Comparison of ENCODE assay signal across 8 mouse cellular contexts in the genomic region with DNA sequence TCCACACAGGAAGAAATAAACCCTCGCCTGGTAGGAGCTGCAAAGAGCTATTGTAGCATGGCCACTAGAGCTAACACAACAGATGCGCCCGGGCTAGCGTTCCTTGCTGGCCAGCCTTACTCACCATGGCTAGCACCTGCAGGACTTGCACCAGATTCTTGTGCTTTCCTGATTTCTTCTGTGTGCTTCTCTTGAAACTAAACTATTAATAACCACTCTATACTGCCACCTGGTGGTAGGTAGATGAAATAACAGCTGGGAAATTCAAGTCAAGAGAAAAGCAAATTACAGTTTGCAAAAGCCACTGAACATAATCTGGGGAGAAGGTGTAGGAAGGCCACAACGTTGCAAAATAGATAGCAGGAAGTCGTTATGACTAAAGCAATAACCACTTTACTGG.
DNase-seq lines count a peak whose midpoint lies in the region; ATAC-seq and TF ChIP-seq lines count a peak whose summit lies in the region.
"Had no signal": no experiment of that assay in that cellular context is flagged by ENCODE, and none has a peak within 500 bp of the region (broad histone marks: within the 10 kb centered on the region; RNA-seq: fewer than 3 reads in every experiment).

No protein-coding gene starts in this region.

- peak; percentile 61 for TF ChIP-seq RAD21 in MEL (IDR thresholded peaks at IDR 0.05; ENCODE audit: low read depth, low read length)

- H3K4me2 ChIP-seq in kidney, embryonic 14.5 days (replicated peaks; ENCODE audit: low read depth, low read length): no peak overlapping the region
- no peak overlapping the region for H3K4me2 ChIP-seq in neural tube, embryonic 11.5 days (ENCODE audit: low read depth)
- H3K4me2 ChIP-seq: midbrain, embryonic 12.5 days had no signal

- no peak overlapping the region for H3K27ac ChIP-seq in left cerebral cortex, adult 2 months
- H3K27ac ChIP-seq in MEL (ENCODE audit: control insufficient read depth, low read depth, low read length): no peak overlapping the region
- no peak overlapping the region for H3K27ac ChIP-seq in kidney, embryonic 14.5 days (ENCODE audit: low read depth, low read length)
- H3K27ac ChIP-seq in neural tube, embryonic 11.5 days (ENCODE audit: low read depth, low read length): no peak overlapping the region
- H3K27ac ChIP-seq: midbrain, embryonic 12.5 days had no signal

- no peaks in the 10 kb centered on the region for H3K9me3 ChIP-seq in MEL (replicated peaks; ENCODE audit: insufficient read depth, low read length)
- H3K9me3 ChIP-seq in kidney, embryonic 14.5 days (ENCODE audit: control insufficient read depth, low read length): no peaks in the 10 kb centered on the region
- no peaks in the 10 kb centered on the region for H3K9me3 ChIP-seq in neural tube, embryonic 11.5 days (ENCODE audit: control insufficient read depth, low read length)
- H3K9me3 ChIP-seq: midbrain, embryonic 12.5 days had no signal

- intact Hi-C loops in left cerebral cortex, adult 2 months (cut with DNase I): loop anchor here (1.0 to 10.0 kb wide), 3 partner anchors 75 to 992 kb away; no protein-coding TSS in a partner anchor
- intact Hi-C loops in left cerebral cortex, postnatal 36 days (cut with DNase I): loop anchor here (1.0 to 5.0 kb wide), 2 partner anchors 73 to 994 kb away; no protein-coding TSS in a partner anchor

- DNase-seq in left cerebral cortex, adult 2 months (ENCODE audit: extremely low spot score in 1 of 2, low spot score in 2 of 2): no peak
- no peak for DNase-seq in left cerebral cortex, postnatal 36 days (ENCODE audit: low spot score in 2 of 2)
- peak; percentile 68 for DNase-seq in MEL (ENCODE audit: low read depth, low spot score)
- DNase-seq in neural tube, embryonic 11.5 days (ENCODE audit: low spot score): peak; percentile 25
- DNase-seq in gastrocnemius, postnatal 4 days (ENCODE audit: low spot score in 2 of 2): no peak

- TF ChIP-seq CTCF in left cerebral cortex, adult 2 months (IDR thresholded peaks at IDR 0.05): peak; percentile 80
- peak in 2 of 3 experiments; percentile 60 to 73; a peak in 4 of 6 replicates for TF ChIP-seq CTCF in MEL (IDR thresholded peaks at IDR 0.05 in 2 of 3, conservative IDR thresholded peaks at IDR 0.05 in 1 of 3; ENCODE audit: control insufficient read depth in 1 of 3, insufficient read depth in 1 of 3, low read depth in 2 of 3, low read length in 3 of 3, poor library complexity in 1 of 3, severe bottlenecking in 1 of 3)

- no peak; a peak in 1 of 4 replicates for TF ChIP-seq EP300 in MEL (IDR thresholded peaks at IDR 0.05; ENCODE audit: low read depth in 1 of 2, low read length in 2 of 2)

- 35% methylated on average over 6 of the region's 6 CpGs for WGBS in kidney, embryonic 14.5 days
- 41% methylated on average over 6 of the region's 6 CpGs for WGBS in neural tube, embryonic 11.5 days

- TF ChIP-seq POLR2A in MEL (IDR thresholded peaks at IDR 0.05; ENCODE audit: control insufficient read depth in 1 of 2, insufficient read depth in 1 of 2, low read depth in 1 of 2, low read length in 2 of 2, poor library complexity in 1 of 2): no peak

- peaks cover 0 to 2% of the 10 kb centered on the region in 2 experiments; a peak in 1 of 4 replicates for H3K27me3 ChIP-seq in MEL (ENCODE audit: control insufficient read depth in 1 of 2, insufficient read depth in 2 of 2, low read length in 2 of 2)
- H3K27me3 ChIP-seq in kidney, embryonic 14.5 days (ENCODE audit: control insufficient read depth, insufficient read depth, low read length): no peaks in the 10 kb centered on the region
- no peaks in the 10 kb centered on the region for H3K27me3 ChIP-seq in neural tube, embryonic 11.5 days (ENCODE audit: control insufficient read depth, insufficient read depth, low read length)
- H3K27me3 ChIP-seq: midbrain, embryonic 12.5 days had no signal

- no peak overlapping the region for H3K9ac ChIP-seq in MEL (ENCODE audit: control insufficient read depth, low read depth, low read length, poor library complexity, severe bottlenecking)
- no peak overlapping the region for H3K9ac ChIP-seq in kidney, embryonic 14.5 days (ENCODE audit: low read depth, low read length)
- no peak overlapping the region for H3K9ac ChIP-seq in neural tube, embryonic 11.5 days (ENCODE audit: low read length)
- H3K9ac ChIP-seq: midbrain, embryonic 12.5 days had no signal

- ATAC-seq in common myeloid progenitor, adult 5-6 weeks (replicated peaks; ENCODE audit: low read depth, poor library complexity, severe bottlenecking): peak; percentile 83
- ATAC-seq in kidney, embryonic 14.5 days (ENCODE audit: low FRiP score, low TSS enrichment): 0 out of 2 replicates have a peak, but pooled peaks have one; percentile 34
- ATAC-seq in neural tube, embryonic 11.5 days (ENCODE audit: insufficient read depth, low FRiP score, low TSS enrichment): peak; percentile 41; the same call in 1 of the 2 replicates

- no peaks in the 10 kb centered on the region for H3K79me2 ChIP-seq in MEL (ENCODE audit: control insufficient read depth, insufficient read depth, low read length, poor library complexity)

- H3K36me3 ChIP-seq in MEL (ENCODE audit: control insufficient read depth in 1 of 2, insufficient read depth in 2 of 2, low read length in 2 of 2): no peaks in the 10 kb centered on the region
- no peaks in the 10 kb centered on the region for H3K36me3 ChIP-seq in kidney, embryonic 14.5 days (ENCODE audit: control insufficient read depth, insufficient read depth, low read length)
- H3K36me3 ChIP-seq in neural tube, embryonic 11.5 days (ENCODE audit: control insufficient read depth, insufficient read depth, low read length): no peaks in the 10 kb centered on the region
- H3K36me3 ChIP-seq: midbrain, embryonic 12.5 days had no signal

- H3K4me3 ChIP-seq in left cerebral cortex, adult 2 months: no peak overlapping the region
- no peak overlapping the region for H3K4me3 ChIP-seq in MEL (ENCODE audit: control insufficient read depth in 1 of 2, insufficient read depth in 1 of 2, low read depth in 2 of 2, low read length in 2 of 2)
- no peak overlapping the region for H3K4me3 ChIP-seq in kidney, embryonic 14.5 days (ENCODE audit: low read length)
- no peak overlapping the region for H3K4me3 ChIP-seq in neural tube, embryonic 11.5 days (ENCODE audit: low read depth, low read length)
- H3K4me3 ChIP-seq: midbrain, embryonic 12.5 days had no signal

- H3K4me1 ChIP-seq in MEL (ENCODE audit: control insufficient read depth in 1 of 2, insufficient read depth in 2 of 2, low read length in 2 of 2): no peaks in the 10 kb centered on the region
- no peaks in the 10 kb centered on the region for H3K4me1 ChIP-seq in kidney, embryonic 14.5 days (ENCODE audit: control insufficient read depth, insufficient read depth, low read length)
- H3K4me1 ChIP-seq in neural tube, embryonic 11.5 days (ENCODE audit: control insufficient read depth, insufficient read depth, low read length): no peaks in the 10 kb centered on the region
- H3K4me1 ChIP-seq: midbrain, embryonic 12.5 days had no signal

TF ChIP-seq in MEL, 35 proteins besides CTCF, POLR2A, EP300 and RAD21:
- TF ChIP-seq MAX (IDR thresholded peaks at IDR 0.05; ENCODE audit: low read length) (no peak), SMC3 (IDR thresholded peaks at IDR 0.05; ENCODE audit: low read depth, low read length) (peak; percentile 70), MYB (IDR thresholded peaks at IDR 0.05; ENCODE audit: low read depth, low read length) (no peak), ELF1 (IDR thresholded peaks at IDR 0.05; ENCODE audit: low read depth, low read length) (no peak), UBTF (IDR thresholded peaks at IDR 0.05; ENCODE audit: borderline replicate concordance, insufficient read depth, low read depth, low read length) (no peak), ZKSCAN1 (IDR thresholded peaks at IDR 0.05; ENCODE audit: low read depth, low read length) (no peak), ZC3H11A (IDR thresholded peaks at IDR 0.05; ENCODE audit: low read depth, low read length) (peak; percentile 38; the same call in 1 of the 2 replicates), POLR2AphosphoS2 (IDR thresholded peaks at IDR 0.05; ENCODE audit: low read length) (no peak)

Comparison
In these comparisons a context has a peak if more than half of its experiments do, and no peak if none do; other contexts are left out.
1. DNase-seq: peak in MEL (single experiment) and neural tube, embryonic 11.5 days (single experiment); none in left cerebral cortex, adult 2 months (0 of 2), left cerebral cortex, postnatal 36 days (0 of 2) and gastrocnemius, postnatal 4 days (0 of 2).
2. Peak in every context shown above with its lines, with median percentiles within 50 percentile points of each other: ATAC-seq.